Mouse (Mus musculus) retina, embryonic 14.5 days (tissue): Measurements from ENCODE around the gene 5730409E04Rik.
A peak's percentile ranks its signal among the peaks of the same experiment; 100 is the strongest.

Experiments used
- DNase-seq: peaks from one replicate; pipeline ENCODE4 v3.0.0-alpha.2; 2015; ENCODE audit warnings: low spot score

The 5730409E04Rik gene

GRCm38 (mm10) chr4:126609606-126610181, at the start of gene 5730409E04Rik:
Gene 5730409E04Rik, plus strand, starts transcription at chr4:126609818.
- peak; percentile 73 for DNase-seq

GRCm38 (mm10) chr4:126563798-126564197, 45.8 kb upstream of the 5730409E04Rik start:
- DNase-seq: no peak

GRCm38 (mm10) chr4:126567243-126567642, 42.4 kb upstream of the 5730409E04Rik start:
- no peak for DNase-seq

GRCm38 (mm10) chr4:126569783-126570182, 39.8 kb upstream of the 5730409E04Rik start:
- no peak for DNase-seq

- DNase-seq: no peak
Observed at GRCm38 (mm10) chr4:126576281-126576680, 33.3 kb upstream of the 5730409E04Rik start.

- DNase-seq: no peak
Observed at GRCm38 (mm10) chr4:126577920-126578319, 31.7 kb upstream of the 5730409E04Rik start.

- no peak for DNase-seq
Observed at GRCm38 (mm10) chr4:126579077-126579476, 30.5 kb upstream of the 5730409E04Rik start.

- DNase-seq: no peak
Observed at GRCm38 (mm10) chr4:126585739-126586138, 23.9 kb upstream of the 5730409E04Rik start.

- no peak for DNase-seq
Observed at GRCm38 (mm10) chr4:126592039-126592438, 17.6 kb upstream of the 5730409E04Rik start.

GRCm38 (mm10) chr4:126599971-126600754, 9.5 kb upstream of the 5730409E04Rik start:
- DNase-seq: peak; percentile 90

- peak; percentile 71 for DNase-seq
Observed at GRCm38 (mm10) chr4:126601597-126602444, 7.8 kb upstream of the 5730409E04Rik start.

GRCm38 (mm10) chr4:126602445-126602762, 7.2 kb upstream of the 5730409E04Rik start:
- DNase-seq: no peak

- DNase-seq: no peak
Observed at GRCm38 (mm10) chr4:126604141-126604540, 5.5 kb upstream of the 5730409E04Rik start.

- DNase-seq: no peak
Observed at GRCm38 (mm10) chr4:126605751-126606150, 3.9 kb upstream of the 5730409E04Rik start.

- DNase-seq: no peak
Observed at GRCm38 (mm10) chr4:126611991-126612390, 2.4 kb downstream of the 5730409E04Rik start.

- DNase-seq: no peak
Observed at GRCm38 (mm10) chr4:126616312-126616711, 6.7 kb downstream of the 5730409E04Rik start.

GRCm38 (mm10) chr4:126619691-126620330, 10.2 kb downstream of the 5730409E04Rik start:
- peak; percentile 76 for DNase-seq

- DNase-seq: no peak
Observed at GRCm38 (mm10) chr4:126620349-126620874, 10.8 kb downstream of the 5730409E04Rik start.

GRCm38 (mm10) chr4:126627021-126627681, 17.5 kb downstream of the 5730409E04Rik start:
- peak; percentile 63 for DNase-seq

GRCm38 (mm10) chr4:126631922-126632321, 22.3 kb downstream of the 5730409E04Rik start:
- DNase-seq: peak; percentile 49

- DNase-seq: no peak
Observed at GRCm38 (mm10) chr4:126632668-126633067, 23.1 kb downstream of the 5730409E04Rik start.
